Mouse (Mus musculus) limb, embryonic 15.5 days (tissue): ENCODE data around the gene Spdef. TPM values are rescaled to one million over a fixed set of nuclear protein-coding genes. Genes with fewer than 3 reads are reported as not detected.
A peak's percentile ranks its signal among the peaks of the same experiment; 100 is the strongest.

Source experiments
- ATAC-seq: fragments of 200-750 bp; cut with Nextera tagmentation; 2 replicates; pipeline ENCODE4 v1.8.0; 2017; ENCODE audit warnings: low read depth, moderate TSS enrichment; ENCODE audit not compliant: insufficient number of reproducible peaks, low FRiP score, low TSS enrichment
- H3K27ac ChIP-seq: fragments of 300-500 bp; sonication (generic); 2 replicates; pipeline ENCODE4 v1.5.1; 2015; ENCODE audit warnings: moderate library complexity, mild to moderate bottlenecking, inconsistent platforms
- H3K27me3 ChIP-seq: fragments of 300-500 bp; sonication (generic); 2 replicates; pipeline ENCODE4 v1.6.1; 2015; ENCODE audit warnings: inconsistent platforms
- H3K36me3 ChIP-seq: fragments of 300-500 bp; sonication (generic); 2 replicates; pipeline ENCODE4 v1.6.1; 2015; ENCODE audit warnings: inconsistent platforms
- H3K4me1 ChIP-seq: fragments of 300-500 bp; sonication (generic); 2 replicates; pipeline ENCODE4 v1.6.1; 2015; ENCODE audit warnings: inconsistent platforms
- H3K4me2 ChIP-seq: fragments of 300-500 bp; sonication (generic); 2 replicates; pipeline ENCODE4 v1.6.1; 2015; ENCODE audit warnings: mild to moderate bottlenecking, inconsistent platforms
- H3K4me3 ChIP-seq: fragments of 300-500 bp; sonication (generic); 2 replicates; pipeline ENCODE4 v1.5.1; 2015; ENCODE audit warnings: mild to moderate bottlenecking, inconsistent platforms
- H3K9ac ChIP-seq: fragments of 300-500 bp; sonication (generic); 2 replicates; pipeline ENCODE4 v1.6.1; 2015; ENCODE audit warnings: inconsistent platforms
- H3K9me3 ChIP-seq: fragments of 300-500 bp; sonication (generic); 2 replicates; pipeline ENCODE4 v1.6.1; 2016; ENCODE audit warnings: inconsistent platforms
- WGBS: fragments of 180-500 bp; shearing (Covaris S2); methylation state at CpG from one replicate; pipeline ENCODE4 v1.1.7; 2015; 5-methylcytosine and 5-hydroxymethylcytosine counted together
- polyA plus RNA-seq: library from polyadenylated mRNA; unstranded; fragments of >200 nt; fragmentation: Nextera tagmentation; extraction: Ambion mirVana; gene quantifications from 2 replicates; pipeline ENCODE4 v1.2.1, GENCODE M21; 2015

Spdef gene
- polyA plus RNA-seq, 1 experiment from 2014 or later: 0.12 TPM

- H3K27ac ChIP-seq: peak overlapping the region; percentile 27; the same call in 1 of the 2 replicates
- no peaks in the 10 kb centered on the region for H3K9me3 ChIP-seq
- H3K27me3 ChIP-seq: peaks cover 10% of the 10 kb centered on the region; the same call in 1 of the 2 replicates
- no peak for ATAC-seq
- no peaks in the 10 kb centered on the region for H3K36me3 ChIP-seq
- H3K4me1 ChIP-seq: peaks cover 24% of the 10 kb centered on the region
- peak overlapping the region; percentile 34 for H3K4me3 ChIP-seq
- WGBS: 1% methylated on average over 33 of the region's 34 CpGs
- H3K9ac ChIP-seq: no peak overlapping the region
- H3K4me2 ChIP-seq: peak overlapping the region; percentile 67
These were observed 26.2 kb downstream of the Spdef start for GRCm38 (mm10) chr17:27702518-27702917.

DNA sequence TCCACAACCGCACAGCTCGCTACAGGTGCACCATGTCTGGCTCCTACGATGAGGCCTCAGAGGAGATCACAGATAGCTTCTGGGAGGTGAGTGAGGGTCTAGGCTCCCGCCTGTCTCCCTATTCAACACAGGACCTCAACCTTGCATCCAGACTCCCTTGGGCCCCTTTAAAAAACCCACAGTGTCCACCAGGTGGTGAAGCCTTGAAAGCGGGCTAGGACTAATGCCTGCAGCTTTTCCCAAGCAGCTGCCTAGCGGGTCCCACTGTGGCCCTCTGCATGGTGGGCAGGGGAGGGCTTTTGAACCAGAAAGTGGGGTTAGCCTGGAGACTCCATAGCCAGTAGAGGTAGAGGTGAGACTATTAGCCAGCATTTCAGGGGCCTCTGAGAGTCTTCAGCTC is 26.9 kb downstream of the Spdef start:
- peaks cover 21% of the 10 kb centered on the region for H3K4me1 ChIP-seq
- H3K36me3 ChIP-seq: no peaks in the 10 kb centered on the region
- no peaks in the 10 kb centered on the region for H3K9me3 ChIP-seq
- 63% methylated on average over 6 of the region's 6 CpGs for WGBS
- no peak overlapping the region for H3K9ac ChIP-seq
- H3K27ac ChIP-seq: 0 out of 2 replicates have a peak overlapping the region, but pooled peaks have one; percentile 6
- no peak for ATAC-seq
- no peak overlapping the region for H3K4me2 ChIP-seq
- H3K27me3 ChIP-seq: peaks cover 8% of the 10 kb centered on the region; the same call in 1 of the 2 replicates
- H3K4me3 ChIP-seq: no peak overlapping the region

GRCm38 (mm10) chr17:27700812-27701211 is 27.9 kb downstream of the Spdef start:
- 60% methylated on average over 2 of the region's 2 CpGs for WGBS
- H3K9ac ChIP-seq: no peak overlapping the region
- peaks cover 21% of the 10 kb centered on the region for H3K4me1 ChIP-seq
- no peak overlapping the region for H3K4me3 ChIP-seq
- no peak overlapping the region for H3K4me2 ChIP-seq
- H3K9me3 ChIP-seq: no peaks in the 10 kb centered on the region
- no peaks in the 10 kb centered on the region for H3K36me3 ChIP-seq
- no peak overlapping the region for H3K27ac ChIP-seq
- peaks cover 5% of the 10 kb centered on the region; the same call in 1 of the 2 replicates for H3K27me3 ChIP-seq
- 0 out of 2 replicates have a peak, but pooled peaks have one; percentile 48 for ATAC-seq

- Histone ChIP-seq H3K9ac (no peak overlapping the region), H3K4me1 (peaks cover 21% of the 10 kb centered on the region), H3K27me3 (no peaks in the 10 kb centered on the region), H3K9me3 (no peaks in the 10 kb centered on the region), H3K27ac (no peak overlapping the region), H3K4me2 (no peak overlapping the region), H3K36me3 (no peaks in the 10 kb centered on the region), H3K4me3 (no peak overlapping the region)
- 86% methylated on average over 17 of the region's 17 CpGs for WGBS
- ATAC-seq: no peak
These were observed 29.0 kb downstream of the Spdef start for GRCm38 (mm10) chr17:27699641-27700244.

GRCm38 (mm10) chr17:27690993-27691693 is 37.6 kb downstream of the Spdef start:
- Histone ChIP-seq H3K4me3 (no peak overlapping the region), H3K4me2 (no peak overlapping the region), H3K36me3 (no peaks in the 10 kb centered on the region), H3K27me3 (peaks cover 19% of the 10 kb centered on the region), H3K27ac (no peak overlapping the region), H3K9ac (no peak overlapping the region), H3K9me3 (no peaks in the 10 kb centered on the region), H3K4me1 (peaks cover 7% of the 10 kb centered on the region; the same call in 1 of the 2 replicates)
- WGBS: 63% methylated on average over 14 of the region's 14 CpGs
- ATAC-seq: no peak

DNA sequence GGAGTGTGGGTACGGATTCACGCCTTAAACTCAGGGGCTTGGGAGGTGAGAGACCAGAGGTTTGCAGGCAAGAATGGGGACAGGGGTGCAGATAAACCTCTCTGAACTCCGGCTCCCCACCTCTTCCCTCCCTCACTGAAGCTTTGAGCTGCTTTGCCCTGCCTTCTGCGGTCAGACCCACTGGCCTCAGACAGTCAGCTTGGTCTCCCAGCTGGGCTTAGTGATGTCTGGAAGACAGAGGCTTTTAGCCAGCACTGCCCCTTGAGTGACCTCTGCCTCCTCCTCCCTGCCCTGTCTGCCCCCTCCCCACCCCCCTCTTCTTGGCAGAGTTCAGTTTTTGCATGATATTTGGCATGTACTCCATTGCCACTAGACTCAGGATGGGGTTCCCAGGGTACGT is 42.4 kb downstream of the Spdef start:
- H3K27ac ChIP-seq: no peak overlapping the region
- no peaks in the 10 kb centered on the region for H3K9me3 ChIP-seq
- no peak overlapping the region for H3K4me3 ChIP-seq
- no peaks in the 10 kb centered on the region for H3K36me3 ChIP-seq
- H3K27me3 ChIP-seq: peaks cover 39% of the 10 kb centered on the region
- 39% methylated on average over 5 of the region's 5 CpGs for WGBS
- H3K4me1 ChIP-seq: peaks cover 22% of the 10 kb centered on the region
- no peak for ATAC-seq
- H3K9ac ChIP-seq: no peak overlapping the region
- no peak overlapping the region for H3K4me2 ChIP-seq

GRCm38 (mm10) chr17:27685550-27685913 is 43.2 kb downstream of the Spdef start:
- peaks cover 22% of the 10 kb centered on the region for H3K4me1 ChIP-seq
- no peaks in the 10 kb centered on the region for H3K36me3 ChIP-seq
- no peak overlapping the region for H3K9ac ChIP-seq
- H3K4me3 ChIP-seq: peak overlapping the region; percentile 44
- H3K4me2 ChIP-seq: peak overlapping the region; percentile 94
- H3K9me3 ChIP-seq: no peaks in the 10 kb centered on the region
- no peak overlapping the region for H3K27ac ChIP-seq
- ATAC-seq: no peak
- peaks cover 39% of the 10 kb centered on the region for H3K27me3 ChIP-seq
- 2% methylated on average over 11 of the region's 11 CpGs for WGBS

- H3K4me3 ChIP-seq: peak overlapping the region; percentile 44
- H3K27me3 ChIP-seq: peaks cover 39% of the 10 kb centered on the region
- H3K4me1 ChIP-seq: peaks cover 24% of the 10 kb centered on the region
- ATAC-seq: 0 out of 2 replicates have a peak, but pooled peaks have one; percentile 46
- no peaks in the 10 kb centered on the region for H3K36me3 ChIP-seq
- no peak overlapping the region for H3K27ac ChIP-seq
- 0 out of 2 replicates have a peak overlapping the region, but pooled peaks have one; percentile 26 for H3K9ac ChIP-seq
- no peaks in the 10 kb centered on the region for H3K9me3 ChIP-seq
- H3K4me2 ChIP-seq: peak overlapping the region; percentile 94
- WGBS: 1% methylated on average over 48 of the region's 53 CpGs
These were observed 43.7 kb downstream of the Spdef start for GRCm38 (mm10) chr17:27684886-27685549.

GRCm38 (mm10) chr17:27678924-27679813 is 49.6 kb downstream of the Spdef start:
- Histone ChIP-seq H3K4me3 (no peak overlapping the region), H3K9ac (no peak overlapping the region), H3K27ac (no peak overlapping the region), H3K4me1 (peaks cover 12% of the 10 kb centered on the region; the same call in 1 of the 2 replicates), H3K4me2 (no peak overlapping the region), H3K36me3 (no peaks in the 10 kb centered on the region), H3K9me3 (no peaks in the 10 kb centered on the region), H3K27me3 (peaks cover 1% of the 10 kb centered on the region; the same call in 1 of the 2 replicates)
- ATAC-seq: no peak
- 39% methylated on average over 11 of the region's 11 CpGs for WGBS

GRCm38 (mm10) chr17:27677756-27678155 is 51.0 kb downstream of the Spdef start:
- no peak overlapping the region for H3K27ac ChIP-seq
- H3K4me3 ChIP-seq: no peak overlapping the region
- H3K27me3 ChIP-seq: no peaks in the 10 kb centered on the region
- H3K4me2 ChIP-seq: no peak overlapping the region
- H3K36me3 ChIP-seq: no peaks in the 10 kb centered on the region
- no peak overlapping the region for H3K9ac ChIP-seq
- WGBS: 86% methylated on average over 5 of the region's 5 CpGs
- no peaks in the 10 kb centered on the region for H3K9me3 ChIP-seq
- ATAC-seq: no peak
- peaks cover 12% of the 10 kb centered on the region; the same call in 1 of the 2 replicates for H3K4me1 ChIP-seq

- Histone ChIP-seq H3K27ac (no peak overlapping the region), H3K9ac (no peak overlapping the region), H3K9me3 (no peaks in the 10 kb centered on the region), H3K4me3 (no peak overlapping the region), H3K27me3 (no peaks in the 10 kb centered on the region), H3K4me1 (peaks cover 12% of the 10 kb centered on the region; the same call in 1 of the 2 replicates), H3K4me2 (no peak overlapping the region), H3K36me3 (no peaks in the 10 kb centered on the region)
- 60% methylated on average over 7 of the region's 7 CpGs for WGBS
- ATAC-seq: no peak
These were observed 52.5 kb downstream of the Spdef start for GRCm38 (mm10) chr17:27676270-27676669.
